Mouse (Mus musculus) hindbrain, embryonic 11.5 days (tissue): Measurements from ENCODE around the gene Platr17. TPM values are rescaled to one million over a fixed set of nuclear protein-coding genes. Genes with fewer than 3 reads are reported as not detected.

ENCODE experiments used
- ATAC-seq: fragments of 200-750 bp; cut with Nextera tagmentation; 2 replicates; pipeline ENCODE4 v1.8.0; 2017; ENCODE audit warnings: mild to moderate bottlenecking, moderate TSS enrichment, moderate library complexity; ENCODE audit not compliant: low FRiP score
- DNase-seq: peaks from one replicate; pipeline ENCODE4 v3.0.0-alpha.2; 2015; ENCODE audit warnings: low spot score
- H3K27ac ChIP-seq: fragments of 300-500 bp; sonication (generic); 2 replicates; pipeline ENCODE4 v1.5.1; 2014; ENCODE audit warnings: mild to moderate bottlenecking, low read depth, low read length
- H3K27me3 ChIP-seq: fragments of 300-500 bp; sonication (generic); 2 replicates; pipeline ENCODE4 v1.6.1; 2014; ENCODE audit warnings: mild to moderate bottlenecking, low read length, moderate library complexity, mixed read lengths; ENCODE audit not compliant: control insufficient read depth, insufficient read depth
- H3K36me3 ChIP-seq: fragments of 300-500 bp; sonication (generic); 2 replicates; pipeline ENCODE4 v1.6.1; 2014; ENCODE audit warnings: mild to moderate bottlenecking, low read length, moderate library complexity, mixed read lengths; ENCODE audit not compliant: control insufficient read depth, insufficient read depth
- H3K4me1 ChIP-seq: fragments of 300-500 bp; sonication (generic); replicated peaks from 2 replicates; pipeline ENCODE4 v1.6.1; 2014; ENCODE audit warnings: low read length, mixed read lengths; ENCODE audit not compliant: control insufficient read depth, insufficient read depth
- H3K4me2 ChIP-seq: fragments of 300-500 bp; sonication (generic); replicated peaks from 2 replicates; pipeline ENCODE4 v1.6.1; 2014; ENCODE audit warnings: mild to moderate bottlenecking, low read depth, low read length
- H3K4me3 ChIP-seq: fragments of 300-500 bp; sonication (generic); 2 replicates; pipeline ENCODE4 v1.5.1; 2014; ENCODE audit warnings: low read depth, low read length
- H3K9ac ChIP-seq: fragments of 300-500 bp; sonication (generic); 2 replicates; pipeline ENCODE4 v1.6.1; 2014; ENCODE audit warnings: low read depth, low read length
- H3K9me3 ChIP-seq: fragments of 300-500 bp; sonication (generic); 2 replicates; pipeline ENCODE4 v1.6.1; 2016; ENCODE audit warnings: low read length; ENCODE audit not compliant: control insufficient read depth
- WGBS: fragments of 180-500 bp; shearing (Covaris S2); extraction: QIAGEN DNeasy Blood & Tissue Kit; methylation state at CpG from one replicate; pipeline ENCODE4 v1.1.7; 2014; 5-methylcytosine and 5-hydroxymethylcytosine counted together
- polyA plus RNA-seq: library from polyadenylated mRNA; unstranded; fragments of >200 nt; fragmentation: Nextera tagmentation; extraction: Ambion mirVana; gene quantifications from 2 replicates; pipeline ENCODE4 v1.2.1, GENCODE M21; 2014

Gene Platr17
- polyA plus RNA-seq, 1 experiment from 2014 or later: 0.86 TPM

DNA sequence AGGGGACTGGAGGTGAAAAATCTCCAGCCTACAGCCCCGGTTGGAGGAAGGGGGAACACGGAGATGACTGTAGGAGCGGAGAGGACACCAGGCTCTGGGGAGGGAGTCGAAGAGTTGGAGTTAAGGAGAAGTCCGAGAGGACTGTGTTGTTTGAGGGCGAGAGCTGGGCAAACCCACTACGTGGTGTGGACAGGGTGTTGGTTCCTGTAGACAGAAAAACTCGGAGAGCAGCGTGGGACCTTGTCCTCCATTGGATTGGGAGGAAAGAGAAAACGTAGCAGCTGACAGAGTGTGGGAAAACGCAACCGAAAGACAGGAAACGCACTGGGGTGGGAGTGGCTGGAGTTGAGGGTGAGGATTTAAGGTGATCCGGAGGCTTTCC, 4.9 kb downstream of the Platr17 start:
- peaks cover 17% of the 10 kb centered on the region for H3K36me3 ChIP-seq
- peak overlapping the region; percentile 70; the same call in 1 of the 2 replicates for H3K27ac ChIP-seq
- H3K9me3 ChIP-seq: no peaks in the 10 kb centered on the region
- no peak for DNase-seq
- H3K4me3 ChIP-seq: peak overlapping the region; percentile 87
- WGBS: under 1% methylated on average over 14 of the region's 14 CpGs
- peak overlapping the region; percentile 96 for H3K4me2 ChIP-seq
- peak overlapping the region; percentile 87 for H3K9ac ChIP-seq
- peaks cover 6% of the 10 kb centered on the region for H3K4me1 ChIP-seq
- H3K27me3 ChIP-seq: no peaks in the 10 kb centered on the region
- ATAC-seq: no peak

DNA sequence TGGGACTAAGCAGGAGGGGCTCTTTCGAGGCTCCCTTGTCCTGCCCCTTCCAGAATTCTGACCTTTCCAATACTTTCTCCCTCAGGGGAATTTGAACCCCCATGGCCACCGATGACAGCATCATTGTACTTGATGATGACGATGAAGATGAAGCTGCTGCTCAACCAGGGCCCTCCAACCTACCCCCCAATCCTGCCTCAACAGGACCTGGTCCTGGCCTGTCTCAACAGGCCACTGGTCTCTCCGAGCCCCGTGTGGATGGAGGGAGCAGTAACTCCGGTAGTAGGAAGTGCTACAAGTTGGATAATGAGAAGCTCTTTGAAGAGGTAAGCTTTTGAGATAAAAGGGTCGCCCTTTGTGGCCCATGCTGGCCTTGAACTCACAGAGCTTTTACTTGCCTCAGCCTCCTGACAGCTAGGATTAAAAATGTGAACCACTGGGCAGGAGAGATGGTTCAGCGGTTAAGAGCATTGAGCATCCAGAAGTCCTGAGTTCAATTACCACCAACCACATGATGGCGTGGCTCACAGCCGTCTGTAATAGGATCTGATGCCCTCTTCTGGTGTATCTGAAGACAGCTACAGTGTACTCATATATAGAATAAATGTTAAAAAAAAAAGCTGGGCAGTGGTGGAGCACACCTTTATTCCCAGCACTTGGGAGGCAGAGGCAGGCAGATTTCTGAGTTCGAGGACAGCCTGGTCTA, 5.6 kb downstream of the Platr17 start:
- DNase-seq (no peak), ATAC-seq (no peak)
- 57% methylated on average over 11 of the region's 11 CpGs for WGBS
- peak overlapping the region; percentile 87; the same call in 1 of the 2 replicates for H3K9ac ChIP-seq
- peak overlapping the region; percentile 87 for H3K4me3 ChIP-seq
- peaks cover 6% of the 10 kb centered on the region for H3K4me1 ChIP-seq
- H3K9me3 ChIP-seq: no peaks in the 10 kb centered on the region
- no peak overlapping the region for H3K27ac ChIP-seq
- peak overlapping the region; percentile 96 for H3K4me2 ChIP-seq
- H3K36me3 ChIP-seq: peaks cover 17% of the 10 kb centered on the region
- no peaks in the 10 kb centered on the region for H3K27me3 ChIP-seq

DNA sequence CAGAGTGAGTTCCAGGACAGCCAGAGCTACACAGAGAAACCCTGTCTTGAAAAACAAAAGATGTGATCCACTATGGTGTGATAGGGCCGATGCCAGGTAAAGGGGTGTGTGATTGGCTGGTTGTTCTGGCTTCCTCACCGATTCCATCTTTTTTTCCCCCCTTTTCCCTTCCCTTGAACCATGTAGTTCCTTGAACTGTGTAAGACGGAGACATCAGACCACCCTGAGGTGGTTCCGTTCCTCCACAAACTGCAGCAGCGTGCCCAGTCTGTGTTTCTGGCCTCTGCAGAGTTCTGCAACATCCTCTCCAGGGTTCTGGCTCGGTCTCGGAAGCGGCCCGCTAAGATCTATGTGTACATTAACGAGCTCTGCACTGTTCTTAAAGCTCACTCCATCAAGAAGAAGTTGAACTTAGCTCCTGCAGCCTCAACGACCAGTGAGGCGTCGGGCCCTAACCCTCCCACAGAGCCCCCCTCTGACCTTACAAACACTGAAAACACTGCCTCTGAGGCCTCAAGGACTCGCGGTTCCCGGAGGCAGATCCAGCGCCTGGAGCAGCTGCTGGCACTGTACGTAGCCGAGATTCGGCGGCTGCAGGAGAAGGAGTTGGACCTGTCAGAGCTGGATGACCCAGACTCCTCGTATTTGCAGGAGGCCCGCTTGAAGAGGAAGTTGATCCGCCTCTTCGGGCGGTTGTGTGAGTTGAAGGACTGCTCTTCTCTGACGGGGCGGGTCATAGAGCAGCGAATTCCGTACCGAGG, 6.3 kb downstream of the Platr17 start:
- WGBS: 89% methylated on average over 31 of the region's 31 CpGs
- Histone ChIP-seq H3K9me3 (no peaks in the 10 kb centered on the region), H3K4me3 (no peak overlapping the region), H3K36me3 (peaks cover 17% of the 10 kb centered on the region), H3K9ac (no peak overlapping the region), H3K27ac (no peak overlapping the region), H3K27me3 (no peaks in the 10 kb centered on the region), H3K4me2 (no peak overlapping the region), H3K4me1 (peaks cover 6% of the 10 kb centered on the region)
- ATAC-seq: no peak
- no peak for DNase-seq

GRCm38 (mm10) chr17:33911813-33912414, 7.0 kb downstream of the Platr17 start:
- no peak overlapping the region for H3K9ac ChIP-seq
- H3K27me3 ChIP-seq: no peaks in the 10 kb centered on the region
- 92% methylated on average over 28 of the region's 28 CpGs for WGBS
- no peaks in the 10 kb centered on the region for H3K9me3 ChIP-seq
- H3K4me1 ChIP-seq: peaks cover 8% of the 10 kb centered on the region
- H3K4me2 ChIP-seq: no peak overlapping the region
- DNase-seq (no peak), ATAC-seq (no peak)
- peaks cover 17% of the 10 kb centered on the region for H3K36me3 ChIP-seq
- no peak overlapping the region for H3K4me3 ChIP-seq
- H3K27ac ChIP-seq: no peak overlapping the region

GRCm38 (mm10) chr17:33913264-33913663, 8.3 kb downstream of the Platr17 start:
- no peaks in the 10 kb centered on the region for H3K9me3 ChIP-seq
- H3K4me3 ChIP-seq: no peak overlapping the region; the same call in 1 of the 2 replicates
- no peak overlapping the region for H3K27ac ChIP-seq
- H3K36me3 ChIP-seq: peaks cover 17% of the 10 kb centered on the region
- DNase-seq (no peak), ATAC-seq (no peak)
- no peaks in the 10 kb centered on the region for H3K27me3 ChIP-seq
- WGBS: 91% methylated on average over 10 of the region's 10 CpGs
- H3K9ac ChIP-seq: no peak overlapping the region
- peaks cover 14% of the 10 kb centered on the region for H3K4me1 ChIP-seq
- no peak overlapping the region for H3K4me2 ChIP-seq

DNA sequence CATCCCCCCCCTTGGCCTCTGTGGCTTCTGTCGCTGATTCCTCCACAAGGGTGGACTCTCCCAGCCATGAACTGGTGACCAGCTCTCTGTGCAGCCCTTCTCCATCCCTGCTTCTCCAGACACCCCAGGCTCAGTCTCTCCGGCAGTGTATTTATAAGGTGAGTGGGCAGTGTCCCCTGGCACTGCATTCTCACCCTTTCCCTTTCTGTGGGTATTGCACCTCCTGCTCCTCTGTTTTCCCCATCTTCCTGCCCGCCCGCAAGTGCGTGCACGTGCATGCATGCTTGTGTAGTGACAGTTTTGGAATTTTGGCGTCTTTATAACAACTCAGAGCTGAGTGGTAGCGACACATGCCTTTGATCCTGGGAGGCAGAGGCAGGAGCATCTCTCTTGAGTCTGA, 9.0 kb downstream of the Platr17 start:
- WGBS: 98% methylated on average over 8 of the region's 8 CpGs

GRCm38 (mm10) chr17:33914969-33915391, 10.0 kb downstream of the Platr17 start:
- WGBS: 73% methylated on average over 13 of the region's 13 CpGs
- no peak overlapping the region for H3K9ac ChIP-seq
- no peak for ATAC-seq
- no peaks in the 10 kb centered on the region for H3K9me3 ChIP-seq
- no peak for DNase-seq
- H3K36me3 ChIP-seq: peaks cover 17% of the 10 kb centered on the region
- peak overlapping the region; percentile 64; the same call in 1 of the 2 replicates for H3K4me3 ChIP-seq
- H3K4me2 ChIP-seq: peak overlapping the region; percentile 59; the same call in 1 of the 2 replicates
- H3K27me3 ChIP-seq: no peaks in the 10 kb centered on the region
- no peak overlapping the region for H3K27ac ChIP-seq
- H3K4me1 ChIP-seq: peaks cover 20% of the 10 kb centered on the region

More for the DNA sequence above, 9.0 kb downstream of the Platr17 start:
- Histone ChIP-seq H3K4me2 (no peak overlapping the region), H3K36me3 (peaks cover 17% of the 10 kb centered on the region), H3K4me1 (peaks cover 15% of the 10 kb centered on the region), H3K27me3 (no peaks in the 10 kb centered on the region), H3K9ac (no peak overlapping the region), H3K4me3 (no peak overlapping the region; the same call in 1 of the 2 replicates), H3K9me3 (no peaks in the 10 kb centered on the region), H3K27ac (no peak overlapping the region)
- DNase-seq (no peak), ATAC-seq (no peak)

GRCm38 (mm10) chr17:33915671-33916250, 10.8 kb downstream of the Platr17 start, which contains the start of the genes Tapbp and Zbtb22:
Gene Tapbp (plus strand): TSS chr17:33915899.
Gene Zbtb22 (plus strand): TSS chr17:33915904.
- WGBS: 1% methylated on average over 33 of the region's 34 CpGs
- H3K4me1 ChIP-seq: peaks cover 17% of the 10 kb centered on the region
- peaks cover 17% of the 10 kb centered on the region for H3K36me3 ChIP-seq
- peak within 1 kb of the TSS; percentile 64 for H3K4me3 ChIP-seq
- no peaks in the 10 kb centered on the region for H3K27me3 ChIP-seq
- peak; percentile 97 for DNase-seq
- ATAC-seq: peak; percentile 91
- H3K9ac ChIP-seq: peak within 1 kb of the TSS; percentile 59
- peak within 1 kb of the TSS; percentile 78 for H3K27ac ChIP-seq
- H3K4me2 ChIP-seq: peak within 1 kb of the TSS; percentile 59
- H3K9me3 ChIP-seq: no peaks in the 10 kb centered on the region
